Mouse (Mus musculus): Measurements from ENCODE around the gene Rtl10. TPM values are rescaled to one million over a fixed set of nuclear protein-coding genes. Genes with fewer than 3 reads are reported as not detected.
"Not testable (repeated sequence)": the region's sequence is repeated elsewhere in the genome, so short reads cannot be mapped to it uniquely, and the experiment has no call there.

Rtl10 gene
- total RNA-seq, 4 experiments from 2014 or later: 2.9 to 4.6 (median 3.7) TPM

DNA sequence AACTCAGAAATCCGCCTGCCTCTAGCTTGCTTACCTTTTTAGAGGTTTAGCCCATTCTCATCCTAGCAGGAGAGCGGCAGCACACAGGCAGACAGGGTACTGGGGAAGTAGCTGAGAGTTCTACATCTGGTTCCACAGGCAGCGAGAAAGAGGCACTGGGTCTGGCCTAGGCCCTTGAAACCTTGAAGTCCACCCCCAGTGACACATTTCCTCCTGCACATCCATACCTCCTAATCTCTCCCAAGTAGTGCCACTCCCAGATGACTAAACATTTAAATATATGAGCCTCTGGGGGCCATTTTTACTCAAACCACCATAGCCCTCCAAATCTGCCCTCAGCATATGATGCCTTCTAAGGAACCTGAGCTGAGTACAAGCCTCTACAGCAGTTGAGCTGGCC, 16.3 kb upstream of the Rtl10 start:
- no peak for DNase-seq (ENCODE audit: low spot score in 2 of 2)

DNA sequence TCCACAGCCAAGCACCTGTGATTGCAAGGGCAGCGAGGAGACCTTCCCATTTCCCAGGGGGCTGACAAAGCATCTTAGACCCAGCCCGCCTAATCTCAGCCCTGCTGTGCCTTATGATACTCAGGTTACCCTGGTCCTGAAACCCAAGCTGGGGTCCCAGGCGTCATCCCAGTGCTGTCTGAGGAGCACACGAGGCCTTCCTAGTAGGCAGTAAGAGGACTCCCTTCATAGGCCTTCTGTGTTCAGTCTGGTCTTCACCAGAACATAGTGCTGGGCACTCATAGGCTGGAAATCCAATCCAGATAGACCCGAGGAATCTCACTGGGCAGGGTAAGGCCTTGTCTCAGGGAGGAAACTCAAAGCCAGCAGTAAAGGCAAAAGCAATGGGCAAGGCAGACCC, 14.9 kb upstream of the Rtl10 start:
- DNase-seq (ENCODE audit: low spot score in 2 of 2): no peak

DNA sequence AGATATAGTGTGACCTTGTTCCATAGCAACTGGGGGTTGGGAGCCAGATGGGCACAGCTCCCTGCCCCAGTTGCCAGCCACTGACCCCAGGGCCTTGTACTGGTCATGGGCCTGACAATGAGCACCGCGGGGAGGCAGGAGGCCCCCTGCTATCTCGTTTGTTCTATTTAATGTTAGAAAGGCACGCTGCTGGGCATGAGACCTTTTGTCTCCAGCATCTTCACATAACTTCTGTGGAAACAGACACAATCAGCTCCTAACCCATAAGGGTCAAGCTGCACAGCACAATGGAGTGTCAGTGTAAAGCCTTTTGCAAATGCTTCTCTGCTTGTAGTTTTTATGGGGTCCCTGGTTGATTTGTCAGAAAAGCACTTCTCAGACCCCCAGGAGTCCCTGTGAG, 14.3 kb upstream of the Rtl10 start:
- no peak for DNase-seq (ENCODE audit: low spot score in 2 of 2)

DNA sequence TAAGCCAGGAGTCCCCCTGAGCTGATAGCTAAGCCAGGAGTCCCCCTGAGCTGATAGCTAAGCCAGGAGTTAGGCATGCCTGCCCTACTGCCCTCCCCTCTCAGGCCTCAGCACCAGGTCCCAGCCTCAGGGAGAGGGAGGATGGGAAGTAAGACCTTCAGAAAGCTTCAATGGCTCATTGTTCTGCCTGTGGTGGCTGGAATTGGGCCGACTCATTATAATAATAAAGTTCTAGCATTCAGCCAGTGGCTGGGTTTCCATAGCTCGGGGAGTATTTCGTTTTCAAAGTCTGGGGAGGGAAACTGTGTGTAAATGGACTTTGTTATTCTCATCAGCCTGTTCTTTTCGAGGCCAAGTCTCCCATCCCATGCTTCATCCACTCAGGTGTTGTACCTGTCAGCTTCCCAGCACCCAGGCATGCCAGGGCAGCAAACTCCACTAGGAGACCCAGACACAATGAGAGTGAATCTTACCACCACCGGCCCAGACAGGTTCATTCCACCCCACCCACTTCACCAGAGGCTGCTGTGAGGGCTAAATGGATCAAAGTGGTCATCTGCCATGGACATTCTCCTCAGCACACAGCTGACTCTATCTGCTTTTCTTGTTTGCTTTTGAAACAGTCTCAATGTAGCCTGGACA, 13.8 kb upstream of the Rtl10 start:
- DNase-seq (ENCODE audit: low spot score in 2 of 2): no peak

DNA sequence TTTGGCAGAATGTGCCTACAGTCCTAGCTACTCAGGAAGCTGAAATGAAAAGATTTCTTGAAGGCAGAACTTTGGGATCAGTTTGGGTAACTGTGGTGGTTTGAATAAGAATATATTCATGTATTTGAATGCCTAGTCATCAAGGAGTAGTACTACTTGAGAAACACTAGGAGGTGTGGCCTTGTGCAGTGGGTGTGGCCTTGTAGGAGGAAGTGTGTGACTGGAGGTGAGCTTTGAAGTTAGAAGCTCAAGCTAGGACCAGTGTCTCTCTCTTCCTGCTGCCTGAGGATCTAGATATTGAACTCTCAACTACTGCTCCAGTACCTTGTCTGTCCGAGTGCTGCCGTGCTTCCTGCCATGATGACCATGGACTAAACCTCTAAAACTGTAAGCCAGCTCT, 12.6 kb upstream of the Rtl10 start:
- DNase-seq (ENCODE audit: low spot score in 2 of 2): no peak

DNA sequence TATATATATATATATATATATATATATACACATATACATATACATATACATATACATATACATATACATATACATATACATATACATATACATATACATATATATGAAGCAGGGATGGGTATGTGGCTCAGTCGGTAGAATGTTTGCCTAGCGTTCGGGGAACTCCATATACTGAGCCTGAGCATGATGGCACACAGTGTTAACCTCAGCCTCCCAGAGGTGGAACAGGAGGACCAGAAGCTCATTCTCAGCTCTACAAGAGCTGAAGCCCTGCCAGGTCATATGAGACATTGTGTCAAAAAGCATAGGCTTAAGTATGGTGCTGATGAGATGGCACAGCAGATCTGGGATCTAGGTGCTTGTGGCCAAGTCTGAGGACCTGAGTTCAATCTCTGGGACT, 8.4 kb upstream of the Rtl10 start:
- no peak for DNase-seq (ENCODE audit: low spot score in 2 of 2)

DNA sequence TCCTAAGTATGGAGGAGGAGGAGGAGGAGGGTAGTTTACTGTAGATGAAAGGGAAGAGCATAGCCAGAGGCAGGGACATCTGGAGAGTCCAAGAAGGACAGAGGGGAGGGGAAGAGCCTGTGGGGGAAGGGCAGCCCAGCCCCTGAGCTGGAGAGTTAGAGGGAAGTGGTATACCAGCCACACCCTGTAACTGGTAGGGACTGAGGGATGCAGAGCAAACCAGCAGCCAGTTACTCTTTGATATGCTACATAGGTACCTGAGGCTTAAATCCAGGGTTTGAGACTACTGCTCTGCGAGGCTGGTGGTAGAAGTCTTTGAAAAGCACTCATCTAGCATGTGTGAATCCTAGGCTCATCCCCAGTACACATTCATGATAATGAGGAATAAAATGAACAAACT, 7.8 kb upstream of the Rtl10 start:
- DNase-seq (ENCODE audit: low spot score in 2 of 2): no peak

DNA sequence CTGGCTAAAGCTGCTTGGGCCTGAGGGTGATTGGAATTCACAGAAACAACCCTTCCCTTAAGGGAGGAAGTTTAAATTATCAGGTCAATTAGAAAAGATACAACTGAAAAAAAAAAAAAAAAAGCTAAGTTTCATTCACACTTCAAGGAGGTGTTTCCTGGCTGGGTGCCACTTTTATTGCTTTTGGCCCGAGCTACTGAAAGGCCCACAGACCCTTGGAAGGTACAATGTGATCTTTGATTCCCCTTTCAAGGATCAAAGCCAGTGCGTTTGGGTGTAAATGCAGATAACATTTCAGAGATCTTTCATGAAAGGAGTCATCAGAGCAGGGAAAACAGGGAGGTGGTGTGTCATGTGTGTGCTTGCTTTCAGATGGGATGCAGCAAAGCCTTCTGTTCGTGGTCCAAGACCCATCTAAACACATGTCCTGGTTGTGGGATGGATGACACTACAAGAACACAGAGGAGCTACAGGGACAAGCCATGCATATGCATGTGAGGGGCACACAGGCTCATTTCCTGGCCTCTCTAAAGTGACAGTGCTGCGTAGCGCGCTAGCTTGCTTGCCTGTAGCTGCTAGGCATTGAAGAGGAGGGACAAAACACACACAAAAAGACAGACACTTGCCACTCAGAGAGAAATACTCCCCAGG, 711 bp upstream of the Rtl10 start:
- no peak for DNase-seq (ENCODE audit: low spot score in 2 of 2)

DNA sequence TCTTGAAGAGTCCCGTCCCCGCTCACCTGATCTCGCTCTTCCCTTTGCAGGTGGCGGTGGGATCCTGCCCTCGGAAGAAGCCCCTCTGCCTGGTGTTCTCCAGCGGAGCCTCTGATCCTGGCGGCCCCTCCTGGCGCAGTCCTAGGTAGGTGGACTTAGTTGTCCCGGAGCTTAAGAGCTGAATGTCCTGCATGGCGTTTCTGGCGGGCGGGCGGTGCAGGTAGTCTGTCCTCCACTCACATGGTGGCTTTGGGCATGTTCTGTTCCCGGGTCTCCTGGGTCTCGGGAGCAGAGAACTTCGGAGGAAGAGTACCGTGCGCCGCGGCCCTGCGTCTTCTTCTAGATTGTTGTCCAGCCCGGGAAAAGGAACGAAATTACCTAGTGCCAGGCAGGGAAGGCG, 295 bp downstream of the Rtl10 start:
- no peak for DNase-seq (ENCODE audit: low spot score in 2 of 2)

DNA sequence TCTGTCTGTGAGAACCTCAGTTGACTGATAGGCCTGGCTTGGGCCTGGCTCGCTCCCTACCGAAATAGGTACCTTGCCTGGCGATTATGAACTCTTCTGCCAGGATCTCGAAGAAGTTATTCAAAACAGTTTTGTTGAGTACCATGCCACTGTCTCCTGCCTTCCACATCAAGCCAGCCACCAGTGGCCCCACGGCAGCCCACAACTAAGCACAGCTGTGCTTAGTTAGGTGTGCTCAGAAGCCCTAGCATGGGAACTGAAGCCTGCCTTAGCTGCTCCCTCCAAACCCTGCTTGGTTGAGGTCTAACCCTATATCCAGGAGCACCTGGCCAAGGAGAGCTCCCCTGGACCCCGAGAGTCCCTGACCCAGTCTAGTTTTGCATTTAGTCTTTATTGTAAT, 2.8 kb downstream of the Rtl10 start:
- no peak for DNase-seq (ENCODE audit: low spot score in 2 of 2)

DNA sequence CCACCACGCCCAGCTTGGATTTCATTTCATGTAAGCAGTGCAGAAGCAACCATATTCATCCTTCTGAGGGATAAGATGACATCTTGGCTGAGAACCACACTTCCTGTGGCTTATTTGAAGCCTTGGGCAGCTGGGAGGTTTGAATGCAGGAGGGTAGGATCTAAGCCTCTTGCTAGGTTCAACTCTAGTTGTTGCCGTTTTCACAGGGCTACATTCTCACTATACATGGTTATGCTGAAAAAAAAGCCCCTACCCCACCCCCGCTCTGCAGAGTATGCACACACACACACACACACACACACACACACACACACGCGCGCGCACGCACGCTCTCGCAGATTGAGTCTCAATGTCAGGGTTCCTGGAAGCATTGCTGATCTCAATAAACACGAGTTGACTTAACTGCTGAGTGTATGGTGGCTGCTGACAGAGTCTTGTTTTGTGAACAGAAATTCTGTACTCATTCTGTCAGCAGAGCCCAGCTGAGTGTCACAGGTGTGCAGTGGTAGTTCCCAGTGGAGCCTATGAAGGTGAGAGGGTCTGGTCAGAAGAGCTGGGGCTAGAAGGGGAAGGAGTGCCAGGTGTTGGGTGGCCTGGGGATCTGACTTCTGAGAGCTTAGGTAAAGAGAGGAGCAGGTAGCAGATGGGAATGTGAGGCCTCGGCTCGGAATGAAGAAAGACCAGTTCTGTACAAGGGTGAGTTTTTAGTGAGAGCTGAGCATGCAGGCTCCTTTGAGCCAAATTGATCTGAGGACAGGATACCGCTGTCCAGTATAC, 5.1 kb downstream of the Rtl10 start:
- DNase-seq (ENCODE audit: low spot score in 2 of 2): no peak

DNA sequence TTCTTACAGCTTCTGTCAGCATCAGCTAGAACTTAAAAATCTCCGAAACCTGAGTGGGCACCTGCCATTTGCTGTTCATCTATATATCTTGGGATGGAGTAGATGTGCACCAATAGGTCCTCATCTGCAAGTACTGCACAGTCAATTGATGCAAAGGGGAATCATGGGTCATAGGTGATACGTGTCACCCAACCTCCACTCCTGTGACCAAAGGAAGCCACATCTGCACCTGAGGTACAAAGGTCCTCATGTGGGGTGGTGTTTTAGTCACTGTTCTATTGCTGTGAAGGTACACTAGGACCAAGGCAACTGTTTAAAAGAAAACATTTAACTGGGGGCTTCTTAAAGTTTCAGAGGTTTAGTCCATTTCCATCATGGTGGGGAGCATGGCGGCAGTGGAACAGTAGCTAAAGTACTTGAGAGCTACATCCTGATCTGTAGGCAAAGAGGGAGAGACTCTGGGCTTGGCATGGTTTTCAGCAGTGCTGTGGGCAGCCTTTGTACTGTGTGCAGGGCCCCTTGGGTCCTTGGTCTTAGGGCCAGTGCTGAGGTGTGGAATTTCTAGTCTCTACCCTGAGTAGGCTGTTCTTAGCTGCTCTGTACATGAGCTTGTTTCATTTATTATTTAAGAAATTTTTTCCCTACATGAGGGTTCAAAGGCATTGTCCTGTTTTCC, 8.0 kb downstream of the Rtl10 start:
- no peak for DNase-seq (ENCODE audit: low spot score in 2 of 2)

DNA sequence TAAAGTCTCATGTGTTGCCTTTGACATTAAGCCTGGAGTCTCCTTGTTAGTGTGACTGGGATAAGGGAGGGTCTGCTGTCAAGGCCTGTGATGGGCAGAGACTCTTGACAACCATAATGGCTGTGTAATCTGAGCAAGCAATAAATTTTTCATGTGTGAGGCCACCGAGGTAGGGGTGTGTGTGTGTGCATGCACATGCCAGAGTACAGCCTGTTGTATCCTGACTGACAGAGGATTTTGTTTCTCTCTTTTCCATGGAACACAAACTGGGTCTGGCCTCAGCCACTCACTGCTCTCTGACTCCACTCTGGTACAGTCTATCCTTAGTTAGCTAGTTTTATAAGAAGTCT, 8.5 kb downstream of the Rtl10 start:
- DNase-seq (ENCODE audit: low spot score in 2 of 2): no peak

DNA sequence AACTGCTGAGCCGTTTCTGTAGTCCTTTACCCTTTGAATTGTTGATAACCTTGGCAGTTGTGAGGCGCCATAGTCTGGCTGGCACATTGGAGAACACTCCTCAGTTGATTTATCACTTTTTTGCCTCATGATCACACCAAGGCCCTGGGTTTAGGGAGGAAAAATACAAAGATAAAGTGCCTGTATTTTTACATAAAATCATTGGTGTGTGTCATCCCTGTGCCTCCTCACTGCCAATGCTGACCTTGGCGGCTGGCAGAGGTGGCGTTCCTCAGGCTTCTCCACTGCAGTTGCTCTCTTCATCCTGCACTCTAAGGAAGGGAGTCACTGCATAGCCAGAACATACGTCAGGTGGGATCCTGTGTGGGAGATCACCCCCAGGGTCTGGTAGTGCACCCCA, 13.0 kb downstream of the Rtl10 start:
- DNase-seq (ENCODE audit: low spot score in 2 of 2): no peak

DNA sequence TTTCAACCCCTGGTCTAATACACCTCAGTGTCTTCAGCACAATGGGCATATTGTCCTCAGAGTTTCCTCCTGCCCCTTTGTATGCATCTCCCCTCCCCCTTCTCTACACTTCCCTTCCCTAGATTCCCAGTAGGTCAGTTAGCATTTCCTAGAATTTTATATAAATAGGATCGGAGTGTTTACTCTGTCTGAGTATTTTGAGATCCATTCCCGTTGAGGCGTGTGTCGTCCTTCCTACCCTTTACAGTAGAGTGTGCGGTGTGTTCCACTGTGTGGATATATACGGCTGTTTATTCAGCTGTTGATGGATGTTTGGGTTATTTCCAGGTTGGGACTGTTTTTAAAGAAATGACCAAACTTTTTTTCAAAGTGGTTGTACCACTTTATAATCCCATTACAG, 14.8 kb downstream of the Rtl10 start:
- DNase-seq (ENCODE audit: low spot score in 2 of 2): no peak

DNA sequence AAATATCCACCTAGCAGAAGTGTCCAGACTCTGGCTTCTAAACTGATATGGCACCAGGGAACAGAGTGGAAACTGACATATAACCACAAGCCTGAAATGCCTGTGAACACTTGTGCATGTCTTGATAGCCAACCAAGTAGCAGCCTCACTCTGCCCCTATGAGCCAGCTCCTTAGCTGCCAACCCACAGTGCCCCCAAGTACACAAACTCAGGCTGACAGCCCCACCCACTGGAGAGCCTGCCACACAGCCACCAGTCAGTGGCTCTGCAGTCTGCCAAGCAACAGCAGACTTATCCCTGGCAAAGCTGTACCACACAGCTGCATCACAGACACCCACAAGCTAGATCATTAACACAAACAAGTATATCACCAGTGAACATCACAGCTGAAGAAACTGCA, 19.4 kb downstream of the Rtl10 start:
- DNase-seq (ENCODE audit: low spot score in 2 of 2): no peak

DNA sequence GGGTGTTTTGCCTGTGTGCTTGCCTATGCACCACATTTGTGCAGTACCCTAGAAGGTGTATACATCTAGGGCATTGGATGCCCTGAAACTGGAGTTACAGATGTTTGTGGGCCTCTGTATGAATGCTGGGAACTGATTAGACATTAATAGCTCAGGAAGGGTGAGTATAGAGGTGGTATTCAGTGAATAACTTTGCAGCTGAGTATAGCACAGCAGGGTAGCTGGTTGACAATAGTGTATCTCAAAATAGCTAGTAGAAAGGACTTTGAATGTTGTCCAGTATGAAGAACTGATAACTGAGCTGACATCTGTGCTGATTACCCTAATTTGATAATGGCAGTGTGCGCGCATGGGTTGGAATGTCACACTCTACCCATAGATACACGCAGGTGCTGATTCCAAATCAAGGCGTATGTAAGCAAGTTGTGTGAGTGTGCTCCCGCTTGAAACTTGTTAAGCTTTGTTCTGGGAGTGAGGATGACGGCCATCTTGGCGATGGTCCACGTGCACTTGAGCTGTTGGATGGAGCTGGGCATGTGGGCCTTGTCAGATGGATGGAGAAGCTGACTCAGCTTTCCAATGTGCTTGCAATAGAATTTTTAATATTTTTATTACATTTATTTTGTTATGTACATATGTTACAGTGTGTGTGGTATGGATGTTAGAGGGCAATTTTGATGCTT, 25.0 kb downstream of the Rtl10 start:
- no peak for DNase-seq (ENCODE audit: low spot score in 2 of 2)

DNA sequence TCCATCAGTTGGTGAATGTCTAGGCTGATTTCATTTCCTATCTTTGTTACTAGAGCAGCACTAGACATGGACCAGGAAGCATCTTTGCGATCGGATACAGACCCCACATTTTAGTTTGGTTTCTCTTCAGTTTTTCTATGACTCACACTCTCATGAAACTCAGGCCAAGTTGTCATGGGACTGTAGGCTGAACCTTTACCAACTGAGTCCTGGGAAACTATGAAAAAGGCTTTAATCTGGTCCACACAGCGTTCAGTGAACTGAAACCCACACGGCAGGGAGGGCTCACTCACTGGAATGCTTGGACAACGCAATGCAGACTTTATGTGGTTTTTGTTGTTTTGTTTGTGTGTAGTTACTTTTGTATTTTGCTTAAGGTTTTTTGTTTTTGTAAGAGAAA, 30.0 kb downstream of the Rtl10 start:
- DNase-seq (ENCODE audit: low spot score in 2 of 2): no peak

DNA sequence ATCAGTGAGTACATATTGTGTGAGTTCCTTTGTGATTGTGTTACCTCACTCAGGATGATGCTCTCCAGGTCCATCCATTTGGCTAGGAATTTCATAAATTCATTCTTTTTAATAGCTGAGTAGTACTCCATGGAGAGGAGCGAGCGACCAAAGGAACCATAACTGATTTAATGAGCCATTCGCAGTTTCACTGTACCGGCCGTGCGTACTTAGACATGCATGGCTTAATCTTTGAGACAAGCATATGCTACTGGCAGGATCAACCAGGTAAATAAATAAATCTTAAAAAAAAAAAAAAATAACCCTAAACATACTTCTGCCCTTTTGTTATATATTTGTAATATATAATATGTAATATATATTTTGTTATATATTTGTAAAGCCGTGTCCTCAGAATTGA, 34.4 kb downstream of the Rtl10 start:
- not testable (repeated sequence) for DNase-seq (ENCODE audit: low spot score in 2 of 2)

DNA sequence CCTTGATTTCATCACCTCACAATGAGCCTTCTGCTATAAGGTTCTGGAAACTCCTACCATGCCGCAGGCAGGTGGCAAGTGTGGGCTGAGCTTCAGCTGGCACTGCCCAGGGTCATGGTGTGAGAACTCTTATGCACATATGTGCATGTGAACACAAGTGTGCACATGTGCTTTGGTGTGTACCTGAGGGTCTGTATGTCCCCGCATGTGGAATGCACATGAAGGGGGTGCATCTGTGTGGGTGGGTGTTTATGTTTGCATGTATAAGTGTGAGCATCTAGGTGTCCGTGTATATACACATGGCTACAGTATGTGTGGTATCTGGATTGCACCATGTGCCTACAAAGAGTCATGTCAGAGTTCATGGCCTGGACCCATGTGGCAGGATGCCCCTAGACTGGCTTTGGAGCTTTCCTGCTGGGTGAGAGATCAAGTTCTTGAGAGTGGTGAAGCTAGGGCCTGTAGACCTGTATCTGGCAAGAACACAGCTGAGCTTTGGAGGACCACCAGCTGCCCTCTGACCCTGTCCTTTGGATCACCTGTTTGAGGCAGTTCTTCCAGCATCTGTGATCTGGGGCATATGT, 38.8 kb downstream of the Rtl10 start:
- DNase-seq (ENCODE audit: low spot score in 2 of 2): no peak

DNA sequence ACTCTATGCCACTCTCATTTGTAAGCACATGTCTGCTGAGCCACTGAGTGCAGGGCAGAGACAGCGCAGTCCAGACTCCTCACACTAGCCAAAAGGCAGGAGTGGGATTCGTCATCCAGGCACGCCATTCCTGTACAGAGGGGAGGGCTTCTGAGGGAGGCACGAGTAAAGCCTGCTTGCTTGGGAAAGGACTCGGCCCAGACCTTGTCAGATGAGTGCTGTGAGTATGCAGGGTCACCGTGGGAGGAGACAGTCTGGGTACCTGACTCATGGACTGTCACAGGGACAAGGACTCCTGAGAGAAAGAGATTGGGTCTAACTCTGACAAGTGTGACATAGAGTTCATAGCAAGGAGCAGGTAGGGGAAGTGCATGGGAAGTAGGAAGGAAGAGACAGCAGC, 40.6 kb downstream of the Rtl10 start:
- DNase-seq (ENCODE audit: low spot score in 2 of 2): no peak

All from gastrocnemius, adult 8-10 months (tissue).